Mouse (Mus musculus): Measurements from ENCODE around the gene Zmynd10.

DNA sequence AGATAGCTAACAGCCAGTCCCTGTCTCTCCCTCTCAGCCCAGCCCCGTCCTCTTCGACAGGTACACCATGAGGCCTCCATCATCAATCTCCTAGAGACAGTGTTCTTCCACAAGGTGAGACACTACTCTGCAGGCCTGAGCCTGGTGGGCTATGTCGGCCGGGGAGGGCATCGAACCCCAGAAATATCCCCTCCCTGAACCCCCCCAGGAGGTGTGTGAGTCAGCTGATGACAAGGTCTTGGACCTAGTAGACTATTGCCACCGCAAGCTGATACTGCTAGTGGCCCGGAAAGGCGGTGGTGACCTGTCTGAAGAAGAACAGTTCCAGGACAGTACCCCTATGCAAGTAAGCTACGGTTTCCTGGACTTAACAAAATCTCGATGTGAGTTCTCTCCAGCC, 1.7 kb downstream of the Zmynd10 start:
- no peak for TF ChIP-seq CTCF (IDR thresholded peaks at IDR 0.05; ENCODE audit: insufficient read depth, low read length)
- no peak for TF ChIP-seq POLR2A (IDR thresholded peaks at IDR 0.05; ENCODE audit: borderline replicate concordance, extremely low read depth, low read depth, low read length)
